Mouse (Mus musculus) CD4-positive, CD25-positive, alpha-beta regulatory T cell, adult 9 weeks (primary cell): ENCODE results near the gene S1pr3. TPM values are rescaled to one million over a fixed set of nuclear protein-coding genes. Genes with fewer than 3 reads are reported as not detected.

ENCODE experiments used
- polyA plus RNA-seq: library from polyadenylated mRNA; unstranded; fragments of 100-300 nt; shearing (Covaris generic); gene quantifications from one replicate; pipeline ENCODE4 v1.2.1, GENCODE M21; 2017

Gene S1pr3
- polyA plus RNA-seq, result 0.07 TPM

DNA sequence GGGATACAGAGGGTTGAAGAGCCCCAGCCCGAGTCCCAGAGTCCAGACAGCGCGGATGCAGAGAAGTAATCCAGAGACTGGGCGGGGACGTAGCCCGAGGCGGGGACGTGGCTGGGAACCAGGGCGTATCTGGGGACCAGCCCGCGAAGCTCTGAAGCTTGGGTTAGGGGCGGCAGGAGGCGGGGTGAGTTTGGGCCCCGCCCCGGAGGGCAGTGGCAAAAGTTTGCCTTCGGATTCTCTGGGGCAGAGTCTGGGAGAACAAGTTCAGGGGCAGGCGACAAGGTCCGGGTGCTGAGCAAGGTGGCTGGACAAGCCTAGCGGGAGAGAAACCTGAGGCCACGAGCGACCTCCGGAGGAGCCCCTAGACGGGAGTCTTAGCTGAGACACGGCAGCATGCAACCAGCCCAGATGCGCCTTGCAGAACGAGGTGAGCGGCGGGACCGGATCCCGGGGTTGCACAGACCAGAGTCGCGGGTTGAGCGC lies at the start of gene S1pr3:
Gene S1pr3 (plus strand): TSS at position 121 of the 483 bp plus-strand sequence.

Other genes starting within 250 kb of the S1pr3 start
- gene Nxnl2, start 237.6 kb upstream of the S1pr3 start, polyA plus RNA-seq, result 0.33 TPM
- gene Shc3, start 160.8 kb downstream of the S1pr3 start, polyA plus RNA-seq, result not detected
- gene Cks2, start 236.6 kb downstream of the S1pr3 start, polyA plus RNA-seq, result 32.6 TPM
- 50.3 TPM for gene Secisbp2, start 243.1 kb downstream of the S1pr3 start, polyA plus RNA-seq